Mouse (Mus musculus) midbrain, embryonic 11.5 days (tissue): ENCODE measurements around the gene Pcdh17. TPM values are rescaled to one million over a fixed set of nuclear protein-coding genes. Genes with fewer than 3 reads are reported as not detected.

ENCODE experiments used
- ATAC-seq: fragments of 200-750 bp; cut with Nextera tagmentation; 2 replicates; pipeline ENCODE4 v1.8.0; 2017; ENCODE audit warnings: moderate TSS enrichment, moderate library complexity; ENCODE audit not compliant: low FRiP score
- DNase-seq: peaks from one replicate; pipeline ENCODE4 v3.0.0; 2015; ENCODE audit warnings: low spot score; ENCODE audit errors: missing footprints
- H3K27ac ChIP-seq: fragments of 300-500 bp; sonication (generic); 2 replicates; pipeline ENCODE4 v1.5.1; 2014; ENCODE audit warnings: low read depth, low read length
- H3K27me3 ChIP-seq: fragments of 300-500 bp; sonication (generic); 2 replicates; pipeline ENCODE4 v1.6.1; 2014; ENCODE audit warnings: mild to moderate bottlenecking, low read length, moderate library complexity, mixed read lengths; ENCODE audit not compliant: control insufficient read depth, insufficient read depth
- H3K36me3 ChIP-seq: fragments of 300-500 bp; sonication (generic); 2 replicates; pipeline ENCODE4 v1.6.1; 2014; ENCODE audit warnings: mild to moderate bottlenecking, low read length, moderate library complexity, mixed read lengths; ENCODE audit not compliant: control insufficient read depth, insufficient read depth
- H3K4me1 ChIP-seq: fragments of 300-500 bp; sonication (generic); 2 replicates; pipeline ENCODE4 v1.6.1; 2014; ENCODE audit warnings: low read length; ENCODE audit not compliant: control insufficient read depth, insufficient read depth
- H3K4me2 ChIP-seq: fragments of 300-500 bp; sonication (generic); 2 replicates; pipeline ENCODE4 v1.6.1; 2014; ENCODE audit warnings: mild to moderate bottlenecking, moderate library complexity
- H3K4me3 ChIP-seq: fragments of 300-500 bp; sonication (generic); 2 replicates; pipeline ENCODE4 v1.5.1; 2014; ENCODE audit warnings: low read depth, low read length
- H3K9ac ChIP-seq: fragments of 300-500 bp; sonication (generic); 2 replicates; pipeline ENCODE4 v1.6.1; 2014; ENCODE audit warnings: low read length
- H3K9me3 ChIP-seq: fragments of 300-500 bp; sonication (generic); 2 replicates; pipeline ENCODE4 v1.6.1; 2016; ENCODE audit warnings: low read length; ENCODE audit not compliant: control insufficient read depth
- WGBS: fragments of 180-500 bp; shearing (Covaris S2); extraction: QIAGEN DNeasy Blood & Tissue Kit; methylation state at CpG from one replicate; pipeline ENCODE4 v1.1.7; 2014; 5-methylcytosine and 5-hydroxymethylcytosine counted together
- polyA plus RNA-seq: library from polyadenylated mRNA; unstranded; fragments of >200 nt; fragmentation: Nextera tagmentation; extraction: Ambion mirVana; gene quantifications from 2 replicates; pipeline ENCODE4 v1.2.1, GENCODE M21; 2014

The Pcdh17 gene
- polyA plus RNA-seq, 1 experiment from 2014 or later, result 3.3 TPM

- H3K4me2 ChIP-seq, result no peak overlapping the region
- H3K36me3 ChIP-seq, result no peaks in the 10 kb centered on the region
- WGBS, result 87% methylated on average over 1 of the region's 1 CpGs
- DNase-seq, result no peak
- no peaks in the 10 kb centered on the region for H3K4me1 ChIP-seq
- H3K27me3 ChIP-seq, result no peaks in the 10 kb centered on the region
- H3K27ac ChIP-seq, result no peak overlapping the region
- ATAC-seq, result no peak
- H3K9ac ChIP-seq, result no peak overlapping the region
- no peaks in the 10 kb centered on the region for H3K9me3 ChIP-seq
- H3K4me3 ChIP-seq, result no peak overlapping the region
Observed at GRCm38 (mm10) chr14:84475491-84475890, 32.1 kb downstream of the Pcdh17 start.

- no peak for ATAC-seq
- 92% methylated on average over 8 of the region's 8 CpGs for WGBS
- no peak for DNase-seq
- Histone ChIP-seq H3K9me3 (no peaks in the 10 kb centered on the region), H3K4me2 (no peak overlapping the region), H3K27me3 (no peaks in the 10 kb centered on the region), H3K9ac (no peak overlapping the region), H3K4me3 (no peak overlapping the region), H3K27ac (no peak overlapping the region), H3K4me1 (no peaks in the 10 kb centered on the region), H3K36me3 (no peaks in the 10 kb centered on the region)
Observed at GRCm38 (mm10) chr14:84476336-84476735, 33.0 kb downstream of the Pcdh17 start.

- no peaks in the 10 kb centered on the region for H3K9me3 ChIP-seq
- DNase-seq (no peak), ATAC-seq (no peak)
- no peaks in the 10 kb centered on the region for H3K4me1 ChIP-seq
- H3K9ac ChIP-seq, result no peak overlapping the region
- no peaks in the 10 kb centered on the region for H3K27me3 ChIP-seq
- no peaks in the 10 kb centered on the region for H3K36me3 ChIP-seq
- no peak overlapping the region for H3K4me2 ChIP-seq
- no peak overlapping the region for H3K27ac ChIP-seq
- H3K4me3 ChIP-seq, result no peak overlapping the region
- WGBS, result 75% methylated on average over 4 of the region's 4 CpGs
Observed at GRCm38 (mm10) chr14:84476906-84477305, 33.5 kb downstream of the Pcdh17 start.

GRCm38 (mm10) chr14:84477411-84477810 is 34.0 kb downstream of the Pcdh17 start:
- DNase-seq (no peak), ATAC-seq (no peak)
- Histone ChIP-seq H3K36me3 (no peaks in the 10 kb centered on the region), H3K27me3 (no peaks in the 10 kb centered on the region), H3K27ac (no peak overlapping the region), H3K9me3 (no peaks in the 10 kb centered on the region), H3K4me2 (no peak overlapping the region), H3K4me3 (no peak overlapping the region), H3K9ac (no peak overlapping the region), H3K4me1 (no peaks in the 10 kb centered on the region)
- WGBS, result 52% methylated on average over 13 of the region's 13 CpGs

- H3K36me3 ChIP-seq, result no peaks in the 10 kb centered on the region
- no peak for DNase-seq
- H3K9ac ChIP-seq, result no peak overlapping the region
- ATAC-seq, result no peak
- H3K4me3 ChIP-seq, result no peak overlapping the region
- H3K4me2 ChIP-seq, result no peak overlapping the region
- H3K27ac ChIP-seq, result no peak overlapping the region
- no peaks in the 10 kb centered on the region for H3K4me1 ChIP-seq
- H3K9me3 ChIP-seq, result no peaks in the 10 kb centered on the region
- H3K27me3 ChIP-seq, result no peaks in the 10 kb centered on the region
- WGBS, result 81% methylated on average over 6 of the region's 6 CpGs
Observed at GRCm38 (mm10) chr14:84480546-84480945, 37.2 kb downstream of the Pcdh17 start.

- no peak overlapping the region for H3K4me3 ChIP-seq
- no peaks in the 10 kb centered on the region for H3K9me3 ChIP-seq
- H3K9ac ChIP-seq, result no peak overlapping the region
- ATAC-seq (no peak), DNase-seq (no peak)
- no peaks in the 10 kb centered on the region for H3K36me3 ChIP-seq
- H3K4me2 ChIP-seq, result no peak overlapping the region
- H3K27ac ChIP-seq, result no peak overlapping the region
- 89% methylated on average over 4 of the region's 4 CpGs for WGBS
- H3K4me1 ChIP-seq, result no peaks in the 10 kb centered on the region
- H3K27me3 ChIP-seq, result no peaks in the 10 kb centered on the region
Observed at GRCm38 (mm10) chr14:84484350-84484749, 41.0 kb downstream of the Pcdh17 start.

- Histone ChIP-seq H3K9ac (no peak overlapping the region), H3K27ac (no peak overlapping the region), H3K9me3 (no peaks in the 10 kb centered on the region), H3K36me3 (no peaks in the 10 kb centered on the region), H3K4me2 (no peak overlapping the region), H3K27me3 (no peaks in the 10 kb centered on the region), H3K4me3 (no peak overlapping the region), H3K4me1 (no peaks in the 10 kb centered on the region)
- WGBS, result 84% methylated on average over 2 of the region's 2 CpGs
- DNase-seq, result no peak
- no peak for ATAC-seq
Observed at GRCm38 (mm10) chr14:84511010-84511409, 67.6 kb downstream of the Pcdh17 start.

- 15% methylated on average over 2 of the region's 2 CpGs for WGBS
- Histone ChIP-seq H3K9ac (no peak overlapping the region), H3K27me3 (no peaks in the 10 kb centered on the region), H3K36me3 (no peaks in the 10 kb centered on the region), H3K4me2 (no peak overlapping the region), H3K4me3 (no peak overlapping the region), H3K4me1 (no peaks in the 10 kb centered on the region), H3K27ac (no peak overlapping the region), H3K9me3 (no peaks in the 10 kb centered on the region)
- peak; percentile 79 for DNase-seq
- ATAC-seq, result no peak
Observed at GRCm38 (mm10) chr14:84532397-84532796, 89.0 kb downstream of the Pcdh17 start.

GRCm38 (mm10) chr14:84535264-84535663 is 91.9 kb downstream of the Pcdh17 start:
- no peaks in the 10 kb centered on the region for H3K27me3 ChIP-seq
- H3K9ac ChIP-seq, result no peak overlapping the region
- no peaks in the 10 kb centered on the region for H3K9me3 ChIP-seq
- H3K4me2 ChIP-seq, result no peak overlapping the region
- no peaks in the 10 kb centered on the region for H3K36me3 ChIP-seq
- H3K4me3 ChIP-seq, result no peak overlapping the region
- DNase-seq (peak; percentile 59), ATAC-seq (no peak)
- no peaks in the 10 kb centered on the region for H3K4me1 ChIP-seq
- H3K27ac ChIP-seq, result no peak overlapping the region

GRCm38 (mm10) chr14:84541838-84542237 is 98.5 kb downstream of the Pcdh17 start:
- Histone ChIP-seq H3K9ac (no peak overlapping the region), H3K27ac (no peak overlapping the region), H3K4me3 (no peak overlapping the region), H3K4me1 (no peaks in the 10 kb centered on the region), H3K9me3 (no peaks in the 10 kb centered on the region), H3K4me2 (no peak overlapping the region), H3K36me3 (no peaks in the 10 kb centered on the region), H3K27me3 (no peaks in the 10 kb centered on the region)
- no peak for ATAC-seq
- no peak for DNase-seq
- 87% methylated on average over 3 of the region's 3 CpGs for WGBS
